Mouse (Mus musculus): ENCODE measurements at regions not wholly inside any gene's neighbourhood (a gene's known extent, or its start where the extent isn't known, plus 50 kb on each side); places are given as distances from the start of the nearest gene placed in this dataset.

- TF ChIP-seq MXI1 (IDR thresholded peaks at IDR 0.05; ENCODE audit: low read depth, low read length) (no peak), CHD1 (IDR thresholded peaks at IDR 0.05; ENCODE audit: low read depth, low read length) (no peak), TCF12 (IDR thresholded peaks at IDR 0.05; ENCODE audit: low read depth, low read length) (no peak), IRF4 (IDR thresholded peaks at IDR 0.05; ENCODE audit: low read depth, low read length) (no peak), CTCF (conservative IDR thresholded peaks at IDR 0.05 in 1 of 2, IDR thresholded peaks at IDR 0.05 in 1 of 2; ENCODE audit: low read depth in 2 of 2, low read length in 2 of 2) (no peak), POLR2A (IDR thresholded peaks at IDR 0.05; ENCODE audit: low read depth, low read length) (no peak), SMC3 (IDR thresholded peaks at IDR 0.05; ENCODE audit: low read depth, low read length) (no peak), POLR2AphosphoS2 (IDR thresholded peaks at IDR 0.05; ENCODE audit: low read depth, low read length) (no peak), HCFC1 (IDR thresholded peaks at IDR 0.05; ENCODE audit: low read depth, low read length) (no peak)
Measured at GRCm38 (mm10) chr10:118711529-118711928, 158.5 kb downstream of the Dyrk2 start.
